Mouse (Mus musculus) G1E-ER4 (cell line): ENCODE measurements around the gene Vamp2. TPM values are rescaled to one million over a fixed set of nuclear protein-coding genes. Genes with fewer than 3 reads are reported as not detected.

Experiments
- GATA1 ChIP-seq: IDR thresholded peaks from one replicate; pipeline ENCODE4 v1.8.0; 2012; ENCODE audit warnings: low read length, inconsistent platforms
- polyA plus RNA-seq: library from polyadenylated mRNA; stranded (reverse); fragments of >175 nt; gene quantifications from 2 replicates; pipeline ENCODE4 v1.2.3, GENCODE M21; 2012

Gene Vamp2
- polyA plus RNA-seq, 1 experiment = 39.6 TPM

GRCm38 (mm10) chr11:69073065-69073888 lies 15.0 kb upstream of the Vamp2 start:
- peak; percentile 99 for TF ChIP-seq GATA1

- TF ChIP-seq GATA1 = no peak
These were observed 14.1 kb upstream of the Vamp2 start for GRCm38 (mm10) chr11:69073951-69074775.

- no peak for TF ChIP-seq GATA1
These were observed 13.6 kb upstream of the Vamp2 start for GRCm38 (mm10) chr11:69074776-69075069.

- no peak for TF ChIP-seq GATA1
These were observed 12.4 kb upstream of the Vamp2 start for GRCm38 (mm10) chr11:69075764-69076479.

GRCm38 (mm10) chr11:69076572-69076971 lies 11.7 kb upstream of the Vamp2 start:
- no peak for TF ChIP-seq GATA1

- no peak for TF ChIP-seq GATA1
These were observed 11.0 kb upstream of the Vamp2 start for GRCm38 (mm10) chr11:69077316-69077715.

- no peak for TF ChIP-seq GATA1
These were observed 10.2 kb upstream of the Vamp2 start for GRCm38 (mm10) chr11:69078041-69078440.

- no peak for TF ChIP-seq GATA1
These were observed 9.4 kb upstream of the Vamp2 start for GRCm38 (mm10) chr11:69078805-69079438.

GRCm38 (mm10) chr11:69080102-69080854 lies 8.0 kb upstream of the Vamp2 start:
- no peak for TF ChIP-seq GATA1

GRCm38 (mm10) chr11:69080855-69081222 lies 7.5 kb upstream of the Vamp2 start:
- no peak for TF ChIP-seq GATA1

GRCm38 (mm10) chr11:69081613-69082012 lies 6.7 kb upstream of the Vamp2 start:
- TF ChIP-seq GATA1 = no peak

GRCm38 (mm10) chr11:69085608-69086007 lies 2.7 kb upstream of the Vamp2 start:
- TF ChIP-seq GATA1 = no peak

- no peak for TF ChIP-seq GATA1
These were observed 1.9 kb upstream of the Vamp2 start for GRCm38 (mm10) chr11:69086390-69086789.

- no peak for TF ChIP-seq GATA1
These were observed 1.2 kb upstream of the Vamp2 start for GRCm38 (mm10) chr11:69087082-69087481.

GRCm38 (mm10) chr11:69087597-69087996 lies 693 bp upstream of the Vamp2 start:
- TF ChIP-seq GATA1 = no peak
